Mouse (Mus musculus) ES-E14 (cell line): ENCODE measurements around the gene Als2cl. TPM values are rescaled to one million over a fixed set of nuclear protein-coding genes. Genes with fewer than 3 reads are reported as not detected.

ENCODE experiments used
- DNase-seq: peaks from one replicate; pipeline ENCODE4 v3.0.0-alpha.2; 2013; ENCODE audit warnings: low read depth, low spot score
- H3K27ac ChIP-seq: 2 replicates; pipeline ENCODE4 v1.5.1; 2012; ENCODE audit warnings: low read depth, mild to moderate bottlenecking, low read length, moderate library complexity, mixed read lengths; ENCODE audit not compliant: poor library complexity, insufficient read depth, severe bottlenecking
- H3K36me3 ChIP-seq: 2 replicates; pipeline ENCODE4 v1.6.1; 2012; ENCODE audit warnings: mild to moderate bottlenecking, low read length, moderate library complexity, mixed read lengths; ENCODE audit not compliant: control insufficient read depth, poor library complexity, insufficient read depth, severe bottlenecking
- H3K4me1 ChIP-seq, 2 experiments: fragments of 150-350 bp in 1 of 2; sonication (generic) in 1 of 2; 2 replicates each; pipeline ENCODE4 v1.6.1; 2012; ENCODE audit warnings: low read length in 2 of 2, mild to moderate bottlenecking in 1 of 2, mixed read lengths in 1 of 2; ENCODE audit not compliant: control insufficient read depth in 2 of 2, insufficient read depth in 2 of 2, poor library complexity in 1 of 2
- H3K4me3 ChIP-seq, 2 experiments: fragments of 150-350 bp in 1 of 2; sonication (generic) in 1 of 2; 2 replicates each; pipeline ENCODE4 v1.5.1; 2012; ENCODE audit warnings: low read length in 2 of 2, low read depth in 1 of 2, mild to moderate bottlenecking in 1 of 2, mixed read lengths in 1 of 2; ENCODE audit not compliant: insufficient read depth in 1 of 2, poor library complexity in 1 of 2, severe bottlenecking in 1 of 2
- H3K9ac ChIP-seq: 2 replicates; pipeline ENCODE4 v1.6.1; 2012; ENCODE audit warnings: low read depth, mild to moderate bottlenecking, low read length, mixed read lengths; ENCODE audit not compliant: poor library complexity, insufficient read depth, severe bottlenecking
- H3K9me3 ChIP-seq: fragments of 150-350 bp; sonication (generic); 2 replicates; pipeline ENCODE4 v1.6.1; 2012; ENCODE audit warnings: low read depth, mild to moderate bottlenecking, low read length; ENCODE audit not compliant: control insufficient read depth, insufficient read depth
- CHD2 ChIP-seq: IDR thresholded peaks from 2 replicates; pipeline ENCODE4 v1.6.1; 2014; ENCODE audit warnings: mild to moderate bottlenecking, low read depth, low read length, inconsistent platforms
- HCFC1 ChIP-seq: IDR thresholded peaks from 2 replicates; pipeline ENCODE4 v1.6.1; 2012; ENCODE audit warnings: low read length, inconsistent platforms, borderline replicate concordance; ENCODE audit not compliant: insufficient read depth
- MAFK ChIP-seq: IDR thresholded peaks from 2 replicates; pipeline ENCODE4 v1.6.1; 2014; ENCODE audit warnings: mild to moderate bottlenecking, low read depth, low read length, inconsistent platforms; ENCODE audit not compliant: insufficient read depth
- ZC3H11A ChIP-seq: IDR thresholded peaks from 2 replicates; pipeline ENCODE4 v1.6.1; 2012; ENCODE audit warnings: low read depth, mild to moderate bottlenecking, inconsistent platforms, low read length, borderline replicate concordance
- ZNF384 ChIP-seq: IDR thresholded peaks from 2 replicates; pipeline ENCODE4 v1.6.1; 2012; ENCODE audit warnings: low read depth, low read length, inconsistent platforms
- in situ Hi-C, 2 experiments: fragments of 600-800 bp; cut with MboI; formaldehyde crosslinking; loops; one replicate each; pipeline ENCODE4 v1.15.1; 2025; ENCODE audit warnings: low sequenced_read_pairs in 2 of 2, inconsistent platforms in 1 of 2; ENCODE audit not compliant: unreplicated experiment in 2 of 2
- total RNA-seq: library from RNA; depleted of rRNA; stranded (reverse); fragments of 300-350 nt; gene quantifications from 2 replicates; pipeline ENCODE4 v1.2.3, GENCODE M21; 2012

Als2cl gene
- total RNA-seq, 1 experiment: 13.0 TPM

DNA sequence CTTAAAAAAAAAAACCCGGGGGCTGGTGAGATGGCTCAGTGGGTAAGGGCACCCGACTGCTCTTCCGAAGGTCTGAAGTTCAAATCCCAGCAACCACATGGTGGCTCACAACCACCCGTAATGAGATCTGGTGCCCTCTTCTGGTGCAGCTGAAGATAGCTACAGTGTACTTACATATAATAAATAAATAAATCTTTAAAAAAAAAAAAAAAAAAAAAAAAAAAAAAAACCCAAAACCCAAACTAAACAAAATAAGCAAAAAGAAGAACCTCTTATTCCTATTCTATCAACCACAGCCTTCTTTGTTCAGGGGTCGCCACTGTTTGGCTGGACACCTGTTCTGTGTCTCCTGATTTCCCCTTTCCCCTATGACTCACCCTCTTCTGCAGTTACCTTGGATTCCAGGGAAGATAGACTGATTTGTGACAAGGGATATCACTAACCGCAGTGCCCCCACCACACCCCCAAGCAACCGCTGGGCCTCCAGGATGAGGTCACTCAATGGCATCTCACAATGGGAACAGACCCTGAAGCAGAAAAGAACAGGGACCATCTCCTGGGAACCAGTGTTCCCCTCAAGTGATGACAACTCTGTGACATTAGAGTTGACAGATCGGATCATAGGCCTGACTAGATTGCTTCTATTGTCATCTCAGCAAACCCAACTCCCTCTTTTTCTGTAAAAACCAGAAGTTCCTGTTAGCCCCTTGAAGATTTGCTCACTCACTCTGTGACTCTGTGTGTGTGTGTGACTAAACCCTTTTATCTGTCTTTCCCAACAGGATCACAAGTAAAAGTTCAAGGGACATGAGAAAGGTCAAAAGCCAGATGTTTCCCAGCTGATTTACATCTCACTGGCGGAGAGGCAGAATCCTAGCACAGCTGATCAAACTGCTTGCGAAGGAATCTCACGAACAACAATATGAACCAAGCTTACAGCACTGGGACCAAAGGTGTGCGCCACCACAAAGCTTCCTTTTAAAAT, 58.1 kb downstream of the Als2cl start:
- H3K9me3 ChIP-seq: no peaks in the 10 kb centered on the region
- H3K36me3 ChIP-seq: peaks cover 27% of the 10 kb centered on the region
- no peak overlapping the region for H3K4me3 ChIP-seq
- peaks cover 0 to 2% of the 10 kb centered on the region in 2 experiments; a peak in 1 of 4 replicates for H3K4me1 ChIP-seq
- in situ Hi-C loops: no loop called here
- H3K9ac ChIP-seq: no peak overlapping the region
- no peak for TF ChIP-seq HCFC1
- DNase-seq: no peak
- peak overlapping the region; percentile 60; the same call in 1 of the 2 replicates for H3K27ac ChIP-seq

GRCm38 (mm10) chr9:110944265-110944664, 64.6 kb downstream of the Als2cl start:
- Histone ChIP-seq H3K36me3 (peaks cover 40% of the 10 kb centered on the region), H3K4me3 (peak overlapping the region; percentile 69 to 83), H3K9me3 (no peaks in the 10 kb centered on the region), H3K9ac (peak overlapping the region; percentile 77), H3K4me1 (peaks cover 3% of the 10 kb centered on the region in 2 experiments; a peak in 1 of 4 replicates), H3K27ac (peak overlapping the region; percentile 100)
- TF ChIP-seq ZC3H11A (no peak), MAFK (no peak), HCFC1 (no peak), CHD2 (no peak), ZNF384 (no peak)
- in situ Hi-C loops: no loop called here
- DNase-seq: no peak

DNA sequence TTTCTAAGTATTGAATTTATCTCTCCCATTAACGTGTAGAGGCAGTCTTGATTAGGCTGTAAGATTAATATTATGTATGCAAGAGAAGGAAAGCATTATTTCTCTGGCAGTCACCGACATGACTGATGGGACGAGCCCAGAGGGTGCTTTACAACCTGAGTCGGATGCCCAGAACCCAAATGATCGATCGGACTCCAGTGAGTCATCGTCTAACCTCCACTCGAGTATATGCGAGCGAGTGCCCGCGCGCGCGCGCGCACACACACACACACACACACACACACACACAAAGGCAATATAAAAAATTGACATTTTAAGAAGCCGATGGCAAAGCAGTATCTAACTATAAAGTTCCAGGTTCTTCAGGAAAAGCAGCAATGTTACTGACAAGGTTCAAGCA, 65.7 kb downstream of the Als2cl start:
- H3K9ac ChIP-seq: peak overlapping the region; percentile 77
- in situ Hi-C loops: no loop called here
- peaks cover 36% of the 10 kb centered on the region for H3K36me3 ChIP-seq
- no peak for DNase-seq
- H3K4me3 ChIP-seq: peak overlapping the region; percentile 69 to 83
- no peak for TF ChIP-seq MAFK
- H3K27ac ChIP-seq: peak overlapping the region; percentile 100
- no peaks in the 10 kb centered on the region for H3K9me3 ChIP-seq
- peaks cover 3 to 5% of the 10 kb centered on the region in 2 experiments; a peak in 2 of 4 replicates for H3K4me1 ChIP-seq

- peak within 1 kb of the TSS; percentile 89 for H3K9ac ChIP-seq
- peaks cover 31% of the 10 kb centered on the region for H3K36me3 ChIP-seq
- H3K9me3 ChIP-seq: no peaks in the 10 kb centered on the region
- TF ChIP-seq HCFC1 (no peak), ZNF384 (no peak), MAFK (no peak), ZC3H11A (no peak), CHD2 (no peak)
- peak; percentile 74 for DNase-seq
- peak within 1 kb of the TSS; percentile 69 to 83 for H3K4me3 ChIP-seq
- peaks cover 6 to 7% of the 10 kb centered on the region in 2 experiments; a peak in 2 of 4 replicates for H3K4me1 ChIP-seq
- in situ Hi-C loops: no loop called here
- H3K27ac ChIP-seq: peak within 1 kb of the TSS; percentile 100
Measured at GRCm38 (mm10) chr9:110945926-110946325, 66.3 kb downstream of the Als2cl start, which contains the start of gene Tdgf1. Gene Tdgf1 (minus strand): TSS chr9:110946158.
